Mouse (Mus musculus): ENCODE measurements at regions not wholly inside any gene's neighbourhood (a gene's known extent, or its start where the extent isn't known, plus 50 kb on each side); places are given as distances from the start of the nearest gene placed in this dataset.
A peak's percentile ranks its signal among the peaks of the same experiment; 100 is the strongest.

DNA sequence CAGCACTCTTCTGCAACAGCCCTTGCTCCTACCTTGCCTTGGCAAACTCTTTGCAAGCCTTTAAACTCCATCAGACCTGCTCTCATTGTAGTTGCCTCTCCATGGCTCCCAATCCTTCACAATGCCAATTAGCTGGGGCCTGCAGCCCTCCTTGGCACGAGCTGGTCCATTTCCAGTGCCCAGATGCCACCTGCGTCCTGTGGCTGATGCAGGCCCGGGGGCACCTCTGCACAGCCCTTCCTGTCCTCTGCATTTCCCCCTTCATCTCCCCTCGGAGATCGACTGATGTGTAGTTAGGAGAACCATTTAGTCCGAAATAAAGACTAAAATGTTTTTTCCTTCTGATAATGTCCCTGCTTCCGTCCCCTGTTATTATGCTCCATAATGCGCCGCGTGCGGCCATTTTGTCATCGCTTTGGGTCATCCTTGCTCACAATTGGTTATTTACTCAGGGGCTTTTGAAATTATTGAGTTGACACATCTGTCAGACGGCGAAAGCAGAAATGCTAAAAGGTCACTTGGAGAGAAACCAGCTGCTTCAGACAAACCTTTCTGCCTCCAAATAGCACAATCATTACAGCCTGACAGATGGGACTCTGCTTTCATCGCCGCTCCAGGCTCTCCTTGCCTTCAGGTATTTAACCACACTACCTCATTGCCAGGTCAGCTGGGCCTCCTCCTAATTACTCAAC lies 250.0 kb upstream of the Fam92a start:
- Histone ChIP-seq H3K4me3 (no peak overlapping the region), H3K36me3 (replicated peaks) (no peaks in the 10 kb centered on the region), H3K27me3 (replicated peaks; ENCODE audit: low read depth, poor library complexity, severe bottlenecking) (no peaks in the 10 kb centered on the region), H3K9me3 (no peaks in the 10 kb centered on the region), H3K27ac (replicated peaks) (peak overlapping the region; percentile 65), H3K4me1 (peaks cover 16% of the 10 kb centered on the region)
- DNase-seq (ENCODE audit: low spot score) = peak; percentile 12
- 72% methylated on average over 16 of the region's 16 CpGs for WGBS

DNA sequence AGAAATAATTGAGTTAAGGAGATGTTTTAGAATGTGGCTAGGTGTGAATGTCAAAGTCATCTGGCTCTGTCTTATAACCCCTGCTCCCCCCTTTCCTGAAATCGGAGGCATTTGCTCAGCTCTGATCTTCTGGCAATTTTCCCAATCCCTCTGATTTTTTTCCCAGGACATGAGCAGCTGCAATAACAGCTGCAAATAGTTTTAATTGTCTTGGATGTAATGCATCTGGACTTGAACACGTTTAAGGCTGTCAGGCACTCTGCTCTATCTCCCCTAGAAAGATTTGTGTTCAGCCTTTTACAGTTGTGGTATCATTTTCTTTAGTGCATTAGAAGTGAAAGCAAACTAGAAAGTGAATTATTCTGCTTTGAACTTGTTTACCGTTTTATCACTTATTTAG lies 246.3 kb upstream of the Fam92a start:
- WGBS = 53% methylated on average over 3 of the region's 3 CpGs
- no peaks in the 10 kb centered on the region for H3K36me3 ChIP-seq (replicated peaks)
- peaks cover 16% of the 10 kb centered on the region for H3K4me1 ChIP-seq
- no peaks in the 10 kb centered on the region for H3K27me3 ChIP-seq (replicated peaks; ENCODE audit: low read depth, poor library complexity, severe bottlenecking)
- no peak overlapping the region for H3K27ac ChIP-seq (replicated peaks)
- no peaks in the 10 kb centered on the region for H3K9me3 ChIP-seq
- no peak for DNase-seq (ENCODE audit: low spot score)
- no peak overlapping the region for H3K4me3 ChIP-seq

DNA sequence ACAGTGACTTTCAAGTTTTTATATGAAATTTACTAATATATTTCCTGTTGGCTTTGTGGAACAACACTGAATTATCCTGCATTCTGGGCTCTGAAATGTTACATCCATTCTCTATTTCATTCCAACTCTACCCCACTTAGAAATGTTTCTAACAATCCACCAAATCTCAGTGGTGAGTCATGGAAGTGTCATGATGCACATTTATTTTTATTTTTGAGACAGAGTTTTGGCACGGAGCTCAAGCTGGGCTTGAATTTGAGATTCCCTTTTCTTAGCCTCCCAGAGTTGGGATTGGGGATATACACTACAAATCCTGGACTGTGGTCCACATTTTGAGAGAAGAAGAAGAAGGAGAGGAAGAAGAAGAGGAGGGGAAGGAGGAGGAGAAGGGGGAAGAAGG lies 223.5 kb upstream of the Fam92a start:
- Histone ChIP-seq H3K4me3 (no peak overlapping the region), H3K36me3 (replicated peaks) (no peaks in the 10 kb centered on the region), H3K27ac (replicated peaks) (no peak overlapping the region), H3K27me3 (replicated peaks; ENCODE audit: low read depth, poor library complexity, severe bottlenecking) (no peaks in the 10 kb centered on the region), H3K4me1 (no peaks in the 10 kb centered on the region), H3K9me3 (no peaks in the 10 kb centered on the region)
- no peak for DNase-seq (ENCODE audit: low spot score)
- 84% methylated on average over 1 of the region's 1 CpGs for WGBS

DNA sequence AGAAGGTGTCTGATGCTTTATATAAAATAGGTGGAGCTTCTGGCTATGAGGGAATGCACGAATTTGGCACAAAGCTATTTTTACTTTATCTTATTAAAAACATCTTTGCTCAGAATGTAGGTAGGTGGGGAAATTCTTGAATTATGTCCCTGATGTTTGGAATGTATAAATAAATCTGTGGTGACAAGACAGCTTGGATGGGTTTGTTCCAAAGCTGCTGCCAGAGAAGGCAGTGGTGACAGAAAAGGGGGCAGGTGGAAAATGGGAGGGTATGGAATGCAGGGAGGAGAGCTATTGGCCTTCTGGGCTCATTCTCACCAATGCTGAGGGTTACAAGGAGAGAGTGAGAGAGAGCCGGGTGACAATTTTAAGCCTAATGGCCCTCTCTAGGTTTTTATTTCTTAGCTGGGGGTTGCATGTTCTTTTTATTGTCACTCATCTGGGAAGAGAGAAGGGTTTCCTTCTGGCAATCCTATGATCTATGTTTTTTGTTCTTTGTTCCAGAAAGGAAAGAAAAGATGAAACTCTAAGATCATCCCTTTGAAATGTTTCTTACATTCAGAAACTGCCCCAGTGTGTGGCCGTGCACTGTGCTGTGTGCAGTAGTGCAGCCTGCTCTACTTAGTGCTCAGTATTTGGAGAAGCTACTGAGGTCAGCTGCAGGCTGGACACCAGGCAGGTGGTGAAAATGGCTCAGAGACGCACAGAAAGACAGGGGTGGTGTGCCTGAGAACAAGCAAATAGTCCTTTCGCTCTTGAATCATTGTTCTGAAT lies 205.2 kb upstream of the Fam92a start:
- Histone ChIP-seq H3K4me3 (no peak overlapping the region), H3K27ac (replicated peaks) (no peak overlapping the region), H3K9me3 (no peaks in the 10 kb centered on the region), H3K4me1 (no peaks in the 10 kb centered on the region), H3K27me3 (replicated peaks; ENCODE audit: low read depth, poor library complexity, severe bottlenecking) (no peaks in the 10 kb centered on the region), H3K36me3 (replicated peaks) (no peaks in the 10 kb centered on the region)
- 88% methylated on average over 5 of the region's 5 CpGs for WGBS
- no peak for DNase-seq (ENCODE audit: low spot score)

DNA sequence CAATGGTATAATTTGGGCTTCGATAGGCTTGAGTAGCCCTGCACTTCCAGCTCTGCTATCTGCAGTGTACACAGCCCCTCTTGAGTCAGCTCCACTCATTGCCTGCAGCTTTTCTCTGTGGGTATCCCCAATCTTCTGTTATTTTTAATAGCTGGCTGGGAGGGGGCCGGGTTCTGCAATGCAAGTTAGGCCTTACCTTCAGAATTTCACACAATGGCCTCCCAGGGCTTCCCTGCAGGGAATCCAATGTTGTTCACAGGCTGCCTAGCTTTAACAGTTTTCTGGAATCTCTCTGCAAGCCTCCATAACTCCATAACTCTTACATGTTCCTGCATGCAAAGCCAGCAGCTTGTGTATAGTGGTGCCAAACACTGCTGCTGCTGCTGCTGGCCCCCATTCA lies 197.7 kb upstream of the Fam92a start:
- no peak for DNase-seq (ENCODE audit: low spot score)
- Histone ChIP-seq H3K27ac (replicated peaks) (no peak overlapping the region), H3K4me1 (no peaks in the 10 kb centered on the region), H3K27me3 (replicated peaks; ENCODE audit: low read depth, poor library complexity, severe bottlenecking) (no peaks in the 10 kb centered on the region), H3K9me3 (no peaks in the 10 kb centered on the region), H3K36me3 (replicated peaks) (no peaks in the 10 kb centered on the region), H3K4me3 (no peak overlapping the region)
- WGBS = 67% methylated on average over 2 of the region's 2 CpGs

DNA sequence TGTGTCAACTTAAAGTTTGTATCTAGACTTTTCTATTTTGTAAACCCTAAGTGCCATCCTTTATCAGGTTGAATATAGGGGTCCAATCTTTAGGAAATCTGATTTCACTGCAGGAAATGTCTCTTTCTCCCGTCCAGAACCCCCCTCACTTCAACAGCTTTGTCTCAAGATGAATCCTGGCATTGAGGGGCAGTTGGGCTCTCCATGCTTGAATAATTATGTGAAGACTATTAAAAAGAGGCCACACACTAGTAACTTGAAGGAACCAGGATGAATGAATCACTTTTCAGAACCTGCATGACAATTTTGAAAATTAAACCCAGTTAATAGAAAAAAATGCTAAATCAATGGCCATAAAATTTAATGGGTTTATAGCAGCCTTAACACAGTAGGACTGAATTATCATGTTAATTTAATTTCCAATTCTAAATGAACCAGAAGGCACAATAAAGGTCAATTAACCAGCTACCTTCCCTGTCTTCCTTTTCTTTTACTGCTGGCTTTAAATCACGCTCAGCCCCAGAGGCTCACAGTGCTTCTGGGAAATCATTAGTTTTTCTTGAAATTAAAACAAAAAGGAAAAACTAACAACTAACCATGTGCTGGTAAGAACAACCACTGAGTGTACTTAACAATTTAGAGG lies 185.3 kb upstream of the Fam92a start:
- Histone ChIP-seq H3K27me3 (replicated peaks; ENCODE audit: low read depth, poor library complexity, severe bottlenecking) (no peaks in the 10 kb centered on the region), H3K36me3 (replicated peaks) (no peaks in the 10 kb centered on the region), H3K4me3 (no peak overlapping the region), H3K4me1 (no peaks in the 10 kb centered on the region), H3K27ac (replicated peaks) (no peak overlapping the region), H3K9me3 (no peaks in the 10 kb centered on the region)
- no peak for DNase-seq (ENCODE audit: low spot score)
- WGBS = 67% methylated on average over 2 of the region's 2 CpGs

DNA sequence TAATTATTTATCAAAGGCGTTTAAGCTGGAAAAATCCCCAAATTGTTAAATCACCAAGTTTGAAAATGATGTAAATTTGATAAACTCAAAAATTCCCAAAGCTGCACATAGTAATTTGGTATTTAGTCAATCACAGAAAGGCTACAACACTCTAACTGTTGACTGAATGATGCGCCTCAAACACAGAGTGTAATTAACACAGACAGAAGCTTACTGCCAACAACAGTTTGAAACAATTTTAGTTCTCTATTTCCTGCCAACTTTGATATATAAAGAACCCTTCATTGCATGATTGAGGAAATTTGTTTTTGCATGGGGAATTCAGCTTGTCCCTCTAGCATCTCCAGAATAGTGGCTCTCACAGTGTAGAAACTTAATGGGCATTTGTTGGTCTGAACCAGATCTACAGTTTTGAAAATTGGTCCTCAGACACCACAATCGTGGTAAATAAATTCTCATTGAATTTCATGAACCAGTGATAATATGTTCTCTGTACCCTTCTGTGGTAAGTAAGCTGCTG lies 181.6 kb upstream of the Fam92a start:
- no peaks in the 10 kb centered on the region for H3K9me3 ChIP-seq
- no peaks in the 10 kb centered on the region for H3K27me3 ChIP-seq (replicated peaks; ENCODE audit: low read depth, poor library complexity, severe bottlenecking)
- H3K4me3 ChIP-seq = no peak overlapping the region
- no peaks in the 10 kb centered on the region for H3K4me1 ChIP-seq
- no peaks in the 10 kb centered on the region for H3K36me3 ChIP-seq (replicated peaks)
- 78% methylated on average over 3 of the region's 3 CpGs for WGBS
- no peak overlapping the region for H3K27ac ChIP-seq (replicated peaks)
- no peak for DNase-seq (ENCODE audit: low spot score)

DNA sequence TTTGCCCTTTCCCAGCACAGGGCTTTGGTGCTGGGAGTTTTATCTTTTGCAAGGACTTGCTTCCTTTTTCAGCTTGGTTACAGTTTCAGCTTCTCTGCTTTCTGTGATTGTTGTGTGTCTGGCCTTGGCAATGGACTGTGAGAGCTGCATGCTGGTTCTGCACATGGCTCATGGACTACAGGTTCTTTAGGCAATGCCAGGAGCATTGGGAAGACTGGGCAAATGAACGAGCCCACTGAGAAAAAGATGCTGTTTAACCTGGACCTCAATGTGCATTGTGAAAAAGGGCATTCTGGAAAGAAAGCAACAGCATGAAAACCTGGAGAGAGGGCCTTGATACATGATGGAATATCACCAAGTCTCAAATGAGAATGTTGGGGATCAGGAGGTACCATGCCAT lies 167.4 kb upstream of the Fam92a start:
- H3K4me1 ChIP-seq = no peaks in the 10 kb centered on the region
- DNase-seq (ENCODE audit: low spot score) = no peak
- H3K9me3 ChIP-seq = peaks cover 3% of the 10 kb centered on the region; the same call in 1 of the 2 replicates
- H3K27ac ChIP-seq (replicated peaks) = no peak overlapping the region
- H3K27me3 ChIP-seq (replicated peaks; ENCODE audit: low read depth, poor library complexity, severe bottlenecking) = no peaks in the 10 kb centered on the region
- no peaks in the 10 kb centered on the region for H3K36me3 ChIP-seq (replicated peaks)
- WGBS = 82% methylated on average over 1 of the region's 1 CpGs
- H3K4me3 ChIP-seq = no peak overlapping the region

DNA sequence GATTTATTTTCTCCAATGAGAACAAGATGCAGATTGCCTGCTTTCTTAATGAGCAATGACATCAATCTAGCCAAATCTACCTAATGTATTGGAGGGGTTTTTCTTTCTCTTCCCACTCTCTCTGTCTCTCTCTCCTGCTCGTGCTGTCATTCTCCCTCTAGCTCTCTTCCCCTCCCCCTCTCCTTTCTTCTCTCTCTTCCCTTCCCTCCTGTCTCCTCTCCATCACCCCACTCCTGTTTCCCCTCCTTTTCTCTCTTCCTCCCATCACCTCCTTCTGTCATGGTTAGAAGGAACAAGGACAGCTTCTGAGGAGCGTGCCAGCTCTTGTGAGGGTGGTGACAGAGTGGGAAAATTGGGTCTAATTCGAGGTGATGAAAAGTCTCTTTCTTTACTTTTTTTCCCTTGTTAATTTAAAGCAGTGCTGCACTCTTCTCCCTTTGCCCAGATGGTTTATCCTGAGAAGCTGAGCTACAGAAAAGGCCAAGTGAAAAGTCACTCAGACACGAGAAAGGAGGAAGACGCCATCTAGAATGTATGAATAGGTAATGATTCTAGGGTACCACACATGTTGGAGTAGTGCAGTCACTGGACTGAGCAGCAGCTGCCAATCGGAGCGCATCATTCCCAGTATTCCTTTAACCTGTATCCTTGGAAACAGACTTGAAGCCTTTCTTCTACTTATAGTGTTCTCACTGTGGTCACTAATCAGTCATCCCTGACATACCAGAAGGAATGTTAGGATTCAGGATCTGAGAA lies 163.2 kb upstream of the Fam92a start:
- no peaks in the 10 kb centered on the region for H3K27me3 ChIP-seq (replicated peaks; ENCODE audit: low read depth, poor library complexity, severe bottlenecking)
- no peaks in the 10 kb centered on the region for H3K36me3 ChIP-seq (replicated peaks)
- no peak overlapping the region for H3K4me3 ChIP-seq
- DNase-seq (ENCODE audit: low spot score) = no peak
- no peaks in the 10 kb centered on the region for H3K4me1 ChIP-seq
- H3K27ac ChIP-seq (replicated peaks) = no peak overlapping the region
- WGBS = 80% methylated on average over 7 of the region's 7 CpGs
- no peaks in the 10 kb centered on the region for H3K9me3 ChIP-seq

DNA sequence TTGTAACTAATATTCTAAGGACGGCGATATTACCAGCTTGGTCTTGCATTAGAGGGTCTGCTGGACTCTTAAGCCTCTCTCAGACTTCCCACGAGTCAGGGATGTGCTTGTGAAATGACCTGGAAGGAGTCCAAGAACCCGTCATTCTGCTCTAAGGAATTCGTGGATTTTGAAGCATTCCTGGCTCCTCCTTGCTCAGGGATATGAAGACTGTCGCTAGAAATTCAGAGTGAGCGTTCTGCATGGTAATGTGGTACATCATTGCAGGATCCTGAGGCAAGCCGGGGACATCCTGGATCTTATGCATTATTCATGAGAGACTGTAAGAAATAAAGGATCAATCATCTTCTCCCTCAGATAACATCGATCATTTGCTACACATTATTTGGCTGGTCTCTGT lies 162.6 kb upstream of the Fam92a start:
- 80% methylated on average over 9 of the region's 9 CpGs for WGBS
- no peaks in the 10 kb centered on the region for H3K9me3 ChIP-seq
- no peaks in the 10 kb centered on the region for H3K4me1 ChIP-seq
- no peak for DNase-seq (ENCODE audit: low spot score)
- no peak overlapping the region for H3K4me3 ChIP-seq
- H3K27ac ChIP-seq (replicated peaks) = no peak overlapping the region
- no peaks in the 10 kb centered on the region for H3K27me3 ChIP-seq (replicated peaks; ENCODE audit: low read depth, poor library complexity, severe bottlenecking)
- no peaks in the 10 kb centered on the region for H3K36me3 ChIP-seq (replicated peaks)

DNA sequence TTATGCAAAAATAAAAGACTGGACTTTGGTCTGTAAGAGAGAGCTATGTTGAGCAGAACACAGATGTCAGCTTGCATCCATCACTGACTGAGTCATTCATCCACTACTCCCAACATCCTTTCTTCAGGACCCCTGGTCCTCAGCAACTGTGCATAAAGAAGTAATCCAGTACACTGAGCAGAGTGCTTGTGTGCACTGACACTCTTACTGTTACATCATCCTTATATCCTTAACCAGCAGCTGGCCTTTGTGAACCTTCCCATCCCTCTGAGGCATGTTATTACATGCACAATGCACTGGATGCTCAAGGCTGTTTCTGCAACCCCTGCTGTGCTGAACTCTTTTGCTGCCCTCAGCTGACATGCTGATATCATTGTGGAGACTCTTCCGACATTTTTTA lies 144.2 kb upstream of the Fam92a start:
- no peak overlapping the region for H3K4me3 ChIP-seq
- H3K36me3 ChIP-seq (replicated peaks) = no peaks in the 10 kb centered on the region
- H3K27me3 ChIP-seq (replicated peaks; ENCODE audit: low read depth, poor library complexity, severe bottlenecking) = no peaks in the 10 kb centered on the region
- no peaks in the 10 kb centered on the region for H3K4me1 ChIP-seq
- H3K9me3 ChIP-seq = no peaks in the 10 kb centered on the region
- DNase-seq (ENCODE audit: low spot score) = no peak
- WGBS = 82% methylated on average over 1 of the region's 1 CpGs
- H3K27ac ChIP-seq (replicated peaks) = no peak overlapping the region

DNA sequence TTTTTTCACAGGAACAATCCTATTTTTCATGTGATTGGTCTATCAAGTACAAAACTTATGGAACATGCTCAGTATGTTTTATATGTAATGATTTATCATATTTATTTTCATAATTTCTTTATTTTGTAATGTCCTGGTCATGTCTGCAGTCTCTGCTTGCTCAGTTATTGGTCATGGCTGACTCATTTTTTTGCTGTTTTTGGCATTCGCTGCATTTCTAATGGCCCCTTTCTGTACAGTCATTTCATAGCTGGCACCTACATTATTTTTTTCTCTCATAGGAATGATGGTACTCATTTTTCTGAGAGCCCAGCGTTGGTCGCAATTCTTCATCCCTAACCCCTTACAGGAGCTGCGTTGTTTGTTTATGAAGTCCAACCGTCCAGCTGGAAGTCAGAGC lies 136.5 kb upstream of the Fam92a start:
- DNase-seq (ENCODE audit: low spot score) = no peak
- no peaks in the 10 kb centered on the region for H3K27me3 ChIP-seq (replicated peaks; ENCODE audit: low read depth, poor library complexity, severe bottlenecking)
- H3K4me1 ChIP-seq = peaks cover 21% of the 10 kb centered on the region; the same call in 1 of the 2 replicates
- H3K9me3 ChIP-seq = no peaks in the 10 kb centered on the region
- H3K27ac ChIP-seq (replicated peaks) = no peak overlapping the region
- WGBS = 88% methylated on average over 5 of the region's 5 CpGs
- no peaks in the 10 kb centered on the region for H3K36me3 ChIP-seq (replicated peaks)
- no peak overlapping the region for H3K4me3 ChIP-seq
